Mouse (Mus musculus) MEL (cell line): ENCODE measurements around the gene Esp1. TPM values are rescaled to one million over a fixed set of nuclear protein-coding genes. Genes with fewer than 3 reads are reported as not detected.

Experiments
- DNase-seq: peaks from one replicate; pipeline ENCODE4 v3.0.0; 2011; ENCODE audit warnings: low read depth, low spot score
- H3K27ac ChIP-seq: 2 replicates; pipeline ENCODE4 v1.5.1; 2012; ENCODE audit warnings: low read depth, mild to moderate bottlenecking, control low read depth, low read length, moderate library complexity; ENCODE audit not compliant: control insufficient read depth
- H3K27me3 ChIP-seq, 2 experiments: fragments of 150-350 bp in 1 of 2; sonication (generic) in 1 of 2; 2 replicates each; pipeline ENCODE4 v1.6.1; 2012; ENCODE audit warnings: low read length in 2 of 2, mild to moderate bottlenecking in 2 of 2, improper control_type of control experiment in 1 of 2, moderate library complexity in 1 of 2; ENCODE audit not compliant: insufficient read depth in 2 of 2, control insufficient read depth in 1 of 2
- H3K36me3 ChIP-seq, 2 experiments: 2 replicates each; pipeline ENCODE4 v1.6.1; 2012 to 2014; ENCODE audit warnings: low read length in 2 of 2, improper control_type of control experiment in 1 of 2, inconsistent platforms in 1 of 2, mild to moderate bottlenecking in 1 of 2; ENCODE audit not compliant: insufficient read depth in 2 of 2, control insufficient read depth in 1 of 2
- H3K4me1 ChIP-seq, 2 experiments: fragments of 150-350 bp in 1 of 2; sonication (generic) in 1 of 2; 2 replicates each; pipeline ENCODE4 v1.6.1; 2012; ENCODE audit warnings: low read length in 2 of 2, improper control_type of control experiment in 1 of 2, mild to moderate bottlenecking in 1 of 2; ENCODE audit not compliant: insufficient read depth in 2 of 2, control insufficient read depth in 1 of 2
- H3K4me3 ChIP-seq, 2 experiments: fragments of 150-350 bp in 1 of 2; sonication (generic) in 1 of 2; 2 replicates each; pipeline ENCODE4 v1.5.1; 2012; ENCODE audit warnings: low read depth in 2 of 2, low read length in 2 of 2, mild to moderate bottlenecking in 2 of 2, moderate library complexity in 2 of 2, control low read depth in 1 of 2, improper control_type of control experiment in 1 of 2; ENCODE audit not compliant: control insufficient read depth in 1 of 2, insufficient read depth in 1 of 2
- H3K79me2 ChIP-seq: 2 replicates; pipeline ENCODE4 v1.6.1; 2012; ENCODE audit warnings: mild to moderate bottlenecking, low read length, moderate library complexity; ENCODE audit not compliant: control insufficient read depth, poor library complexity, insufficient read depth
- H3K9ac ChIP-seq: 2 replicates; pipeline ENCODE4 v1.6.1; 2012; ENCODE audit warnings: low read depth, mild to moderate bottlenecking, control low read depth, low read length, moderate library complexity; ENCODE audit not compliant: control insufficient read depth, poor library complexity, severe bottlenecking
- H3K9me3 ChIP-seq: fragments of 150-350 bp; sonication (generic); replicated peaks from 2 replicates; pipeline ENCODE4 v1.6.1; 2012; ENCODE audit warnings: mild to moderate bottlenecking, low read length, improper control_type of control experiment, moderate library complexity; ENCODE audit not compliant: insufficient read depth
- MAFK ChIP-seq: IDR thresholded peaks from 2 replicates; pipeline ENCODE4 v1.6.1; 2011; ENCODE audit warnings: low read depth, mild to moderate bottlenecking, low read length, improper control_type of control experiment, borderline replicate concordance
- TAL1 ChIP-seq: IDR thresholded peaks from 2 replicates; pipeline ENCODE4 v1.6.1; 2012; ENCODE audit warnings: mild to moderate bottlenecking, inconsistent platforms, low read length, moderate library complexity, mixed read lengths
- ZKSCAN1 ChIP-seq: IDR thresholded peaks from 2 replicates; pipeline ENCODE4 v1.6.1; 2012; ENCODE audit warnings: low read depth, mild to moderate bottlenecking, inconsistent platforms, low read length, improper control_type of control experiment, moderate library complexity
- polyA plus RNA-seq, 2 experiments: library from polyadenylated mRNA; stranded (reverse) in 1 of 2; unstranded in 1 of 2; fragments of >175 nt in 1 of 2; fragments of >200 nt in 1 of 2; gene quantifications; 2 replicates each; pipeline versions ENCODE4 v1.2.1 to v1.2.4; 2012; ENCODE audit warnings: low replicate concordance in 2 of 2, low read depth in 1 of 2; ENCODE audit not compliant: insufficient read length in 2 of 2, insufficient read depth in 1 of 2, missing spikeins in 1 of 2
- total RNA-seq: library from RNA; depleted of rRNA; stranded (reverse); fragments of 300-350 nt; gene quantifications from 2 replicates; pipeline ENCODE4 v1.2.3, GENCODE M21; 2012; rRNA removed

Gene Esp1
- total and polyA plus RNA-seq, 3 experiments = not detected

DNA sequence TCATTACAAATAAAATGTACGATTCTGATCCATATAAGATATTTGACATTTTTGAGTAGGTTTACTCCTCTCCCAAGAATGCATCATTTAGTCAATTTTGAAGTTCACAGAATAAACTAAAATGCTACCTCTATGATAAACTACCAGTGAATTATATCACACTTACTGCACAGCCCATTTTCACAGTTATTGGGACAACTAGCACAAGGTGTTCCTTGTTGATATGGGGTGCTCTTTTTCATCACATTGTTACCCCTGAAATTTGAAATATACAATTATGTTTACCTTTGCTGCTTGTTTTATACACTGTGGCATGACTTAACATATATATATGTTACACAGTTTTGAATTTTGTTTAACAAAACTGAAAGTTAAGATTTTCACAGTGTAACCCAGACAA is 40.2 kb downstream of the Esp1 start:
- Histone ChIP-seq H3K9me3 (no peaks in the 10 kb centered on the region), H3K27ac (no peak overlapping the region), H3K9ac (no peak overlapping the region), H3K36me3 (peaks cover 0 to 8% of the 10 kb centered on the region in 2 experiments; a peak in 2 of 4 replicates), H3K79me2 (no peaks in the 10 kb centered on the region), H3K4me1 (peaks cover 3 to 5% of the 10 kb centered on the region in 2 experiments; a peak in 3 of 4 replicates), H3K4me3 (no peak overlapping the region), H3K27me3 (no peaks in the 10 kb centered on the region)
- DNase-seq = no peak
- TF ChIP-seq MAFK = no peak
- TF ChIP-seq TAL1 = no peak
- TF ChIP-seq ZKSCAN1 = no peak

Other genes starting within 250 kb of the Esp1 start
- gene Esp8, start 207.1 kb upstream of the Esp1 start, total RNA-seq = not detected in 2 replicates
- not detected for gene Esp8, start 207.1 kb upstream of the Esp1 start, polyA plus RNA-seq
- gene Esp6, start 165.6 kb upstream of the Esp1 start, total RNA-seq = not detected in 2 replicates
- gene Esp6, start 165.6 kb upstream of the Esp1 start, polyA plus RNA-seq = not detected
- not detected in 2 replicates for gene Esp4, start 128.5 kb upstream of the Esp1 start, total RNA-seq
- not detected for gene Esp4, start 128.5 kb upstream of the Esp1 start, polyA plus RNA-seq
- not detected in 2 replicates for gene Esp3, start 95.0 kb upstream of the Esp1 start, total RNA-seq
- not detected for gene Esp3, start 95.0 kb upstream of the Esp1 start, polyA plus RNA-seq
- 1.4 and 2.3 TPM in 2 replicates for gene Crisp2, start 79.9 kb downstream of the Esp1 start, total RNA-seq
- gene Crisp2, start 79.9 kb downstream of the Esp1 start, polyA plus RNA-seq = 1 to 10 TPM in 1 of 2 experiments, not detected in 1; 1.2 TPM
- 17.8 and 24.4 TPM in 2 replicates for gene Rhag, start 84.0 kb downstream of the Esp1 start, total RNA-seq
- gene Rhag, start 84.0 kb downstream of the Esp1 start, polyA plus RNA-seq = 10 to 100 TPM in 1 of 2 experiments, not detected in 1; 91.3 TPM
- gene 9130008F23Rik, start 153.4 kb downstream of the Esp1 start, total RNA-seq = 1.2 and 1.3 TPM in 2 replicates
- 1 to 10 TPM in 1 of 2 experiments, not detected in 1; 1.1 TPM for gene 9130008F23Rik, start 153.4 kb downstream of the Esp1 start, polyA plus RNA-seq
- gene Glyatl3, start 187.2 kb downstream of the Esp1 start, total RNA-seq = not detected in 2 replicates
- gene Glyatl3, start 187.2 kb downstream of the Esp1 start, polyA plus RNA-seq = under 1 TPM in 1 of 2 experiments, not detected in 1; 0.33 TPM
- 21.2 and 25.8 TPM in 2 replicates for gene Mut, start 207.6 kb downstream of the Esp1 start, total RNA-seq
- 10 to 100 TPM; 25.0 to 65.8 TPM for gene Mut, start 207.6 kb downstream of the Esp1 start, polyA plus RNA-seq
- gene Cenpq, start 207.9 kb downstream of the Esp1 start, total RNA-seq = 18.9 and 20.9 TPM in 2 replicates
- gene Cenpq, start 207.9 kb downstream of the Esp1 start, polyA plus RNA-seq = 10 to 100 TPM in 1 of 2 experiments, not detected in 1; 25.5 TPM